Mouse (Mus musculus) kidney, postnatal 0 days (tissue): Measurements from ENCODE around the gene Crebl2. TPM values are rescaled to one million over a fixed set of nuclear protein-coding genes. Genes with fewer than 3 reads are reported as not detected.

Experiments
- ATAC-seq: fragments of 200-750 bp; cut with Nextera tagmentation; replicated peaks from 2 replicates; pipeline ENCODE4 v1.8.0; 2017; ENCODE audit warnings: low read depth, moderate number of reproducible peaks, moderate TSS enrichment, moderate library complexity; ENCODE audit not compliant: low FRiP score
- DNase-seq: peaks from one replicate; pipeline ENCODE4 v3.0.0-alpha.2; 2016; ENCODE audit warnings: low spot score
- H3K27ac ChIP-seq: fragments of 300-500 bp; sonication (generic); 2 replicates; pipeline ENCODE4 v1.5.1; 2014; ENCODE audit warnings: mild to moderate bottlenecking
- H3K27me3 ChIP-seq: fragments of 300-500 bp; sonication (generic); 2 replicates; pipeline ENCODE4 v1.6.1; 2014; ENCODE audit warnings: low read length, mixed read lengths; ENCODE audit not compliant: insufficient read depth
- H3K36me3 ChIP-seq: fragments of 300-500 bp; sonication (generic); 2 replicates; pipeline ENCODE4 v1.6.1; 2014; ENCODE audit warnings: low read length, mixed read lengths; ENCODE audit not compliant: insufficient read depth
- H3K4me1 ChIP-seq: fragments of 300-500 bp; sonication (generic); replicated peaks from 2 replicates; pipeline ENCODE4 v1.6.1; 2014; ENCODE audit warnings: antibody characterized with exemption, low read length, mixed read lengths; ENCODE audit not compliant: insufficient read depth
- H3K4me2 ChIP-seq: fragments of 300-500 bp; sonication (generic); 2 replicates; pipeline ENCODE4 v1.6.1; 2014; ENCODE audit warnings: mild to moderate bottlenecking, low read length, moderate library complexity, mixed read lengths
- H3K4me3 ChIP-seq: fragments of 300-500 bp; sonication (generic); replicated peaks from 2 replicates; pipeline ENCODE4 v1.5.1; 2014; ENCODE audit warnings: low read depth, low read length
- H3K9ac ChIP-seq: fragments of 300-500 bp; sonication (generic); 2 replicates; pipeline ENCODE4 v1.6.1; 2014; ENCODE audit warnings: low read depth, low read length
- H3K9me3 ChIP-seq: fragments of 300-500 bp; sonication (generic); replicated peaks from 2 replicates; pipeline ENCODE4 v1.6.1; 2016; ENCODE audit warnings: low read length, inconsistent platforms, mixed read lengths
- CTCF ChIP-seq: IDR thresholded peaks from 2 replicates; pipeline ENCODE4 v1.5.1; 2016; ENCODE audit warnings: antibody characterized with exemption, low read depth, mild to moderate bottlenecking, moderate library complexity
- WGBS: fragments of 180-500 bp; shearing (Covaris S2); extraction: QIAGEN DNeasy Blood & Tissue Kit; methylation state at CpG from one replicate; pipeline ENCODE4 v1.1.7; 2014; 5-methylcytosine and 5-hydroxymethylcytosine counted together
- polyA plus RNA-seq: library from polyadenylated mRNA; unstranded; fragments of >200 nt; fragmentation: Nextera tagmentation; extraction: Ambion mirVana; gene quantifications from 2 replicates; pipeline ENCODE4 v1.2.1, GENCODE M21; 2015

The Crebl2 gene
- 5.2 and 5.6 TPM in 2 replicates for polyA plus RNA-seq

DNA sequence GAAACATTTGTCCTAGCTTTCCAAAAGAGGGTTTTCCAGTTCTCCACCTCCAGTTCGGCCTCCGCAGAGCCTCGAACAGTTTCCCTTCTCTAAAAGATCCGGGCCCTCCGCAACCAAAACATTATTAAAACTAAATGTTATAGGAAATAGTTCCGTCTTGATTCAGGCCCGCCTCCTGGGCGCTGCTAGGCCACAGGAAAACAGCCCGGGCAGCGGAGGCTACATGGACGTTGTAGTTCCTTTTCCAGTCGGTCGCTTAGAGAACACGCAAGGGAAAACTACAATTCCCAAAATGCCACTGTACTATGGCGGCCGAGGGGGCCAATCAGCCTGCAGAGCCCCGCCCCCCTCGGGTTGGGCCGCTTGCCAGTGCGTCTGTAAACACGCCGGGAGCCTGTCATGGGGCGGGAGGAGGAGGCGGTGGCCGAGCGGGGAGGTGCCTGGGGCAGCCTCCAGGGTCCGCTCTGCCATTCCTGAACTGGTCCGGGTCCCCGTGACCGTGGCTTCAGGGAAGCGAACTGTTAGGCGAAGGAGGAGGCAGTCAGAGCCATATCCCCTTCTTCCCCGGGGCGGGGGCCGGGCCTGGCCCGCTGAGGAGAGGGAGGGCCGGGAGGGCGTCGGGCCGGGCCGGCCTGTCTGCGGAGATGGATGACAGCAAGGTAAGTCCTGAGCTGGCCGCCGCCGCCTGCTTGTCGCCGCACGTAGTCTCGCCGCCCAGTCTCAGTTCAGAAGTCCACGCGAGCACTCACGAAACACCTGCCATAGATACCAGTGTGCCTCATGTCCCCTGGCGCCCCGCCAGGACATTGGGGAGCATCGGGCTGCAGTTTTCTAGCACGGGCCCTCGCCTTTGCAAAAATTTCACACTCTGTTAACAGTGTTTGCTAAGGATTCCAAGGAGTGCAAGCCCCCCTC, at the start of gene Crebl2:
Gene Crebl2 (plus strand): TSS at position 369 of the 915 bp plus-strand sequence.
- H3K27me3 ChIP-seq, result no peaks in the 10 kb centered on the region
- H3K27ac ChIP-seq, result peak within 1 kb of the TSS; percentile 96
- H3K36me3 ChIP-seq, result no peaks in the 10 kb centered on the region
- peak; percentile 100 for DNase-seq
- H3K9ac ChIP-seq, result peak within 1 kb of the TSS; percentile 81
- peak within 1 kb of the TSS; percentile 67 for H3K4me3 ChIP-seq
- peak; percentile 51 for TF ChIP-seq CTCF
- H3K4me2 ChIP-seq, result peak within 1 kb of the TSS; percentile 77
- WGBS, result under 1% methylated on average over 54 of the region's 58 CpGs
- ATAC-seq, result peak; percentile 97
- H3K4me1 ChIP-seq, result peaks cover 9% of the 10 kb centered on the region
- H3K9me3 ChIP-seq, result no peaks in the 10 kb centered on the region

GRCm38 (mm10) chr6:134781494-134781913, 48.5 kb upstream of the Crebl2 start:
- no peaks in the 10 kb centered on the region for H3K4me1 ChIP-seq
- no peak overlapping the region for H3K4me3 ChIP-seq
- H3K9ac ChIP-seq, result no peak overlapping the region
- no peaks in the 10 kb centered on the region for H3K36me3 ChIP-seq
- no peaks in the 10 kb centered on the region for H3K27me3 ChIP-seq
- 76% methylated on average over 7 of the region's 7 CpGs for WGBS
- no peak overlapping the region for H3K4me2 ChIP-seq
- ATAC-seq (no peak), DNase-seq (no peak)
- no peaks in the 10 kb centered on the region for H3K9me3 ChIP-seq
- TF ChIP-seq CTCF, result no peak
- no peak overlapping the region for H3K27ac ChIP-seq

DNA sequence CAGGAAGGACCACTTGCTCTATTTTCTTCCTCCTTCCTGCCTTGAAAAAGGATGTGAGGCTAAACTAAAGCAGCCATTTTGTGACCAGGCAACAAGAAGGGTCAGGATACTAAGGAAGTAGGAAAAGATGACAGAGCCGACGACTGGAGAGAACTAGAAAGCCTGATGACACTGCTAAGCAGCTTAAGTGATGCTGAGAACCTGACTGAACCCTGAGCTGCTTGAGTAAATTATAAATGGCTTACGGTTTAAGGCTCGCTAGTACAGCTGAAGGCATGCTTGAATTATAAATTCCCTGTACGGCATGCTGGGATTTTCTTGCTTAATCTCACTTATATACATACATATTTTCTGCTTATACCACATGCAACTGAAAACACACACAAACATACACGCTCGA, 47.1 kb upstream of the Crebl2 start:
- H3K4me3 ChIP-seq, result no peak overlapping the region
- no peaks in the 10 kb centered on the region for H3K9me3 ChIP-seq
- H3K27ac ChIP-seq, result no peak overlapping the region
- H3K4me2 ChIP-seq, result no peak overlapping the region
- no peak for ATAC-seq
- no peaks in the 10 kb centered on the region for H3K36me3 ChIP-seq
- no peak overlapping the region for H3K9ac ChIP-seq
- DNase-seq, result no peak
- no peaks in the 10 kb centered on the region for H3K27me3 ChIP-seq
- no peak for TF ChIP-seq CTCF
- WGBS, result 95% methylated on average over 7 of the region's 7 CpGs
- H3K4me1 ChIP-seq, result no peaks in the 10 kb centered on the region

DNA sequence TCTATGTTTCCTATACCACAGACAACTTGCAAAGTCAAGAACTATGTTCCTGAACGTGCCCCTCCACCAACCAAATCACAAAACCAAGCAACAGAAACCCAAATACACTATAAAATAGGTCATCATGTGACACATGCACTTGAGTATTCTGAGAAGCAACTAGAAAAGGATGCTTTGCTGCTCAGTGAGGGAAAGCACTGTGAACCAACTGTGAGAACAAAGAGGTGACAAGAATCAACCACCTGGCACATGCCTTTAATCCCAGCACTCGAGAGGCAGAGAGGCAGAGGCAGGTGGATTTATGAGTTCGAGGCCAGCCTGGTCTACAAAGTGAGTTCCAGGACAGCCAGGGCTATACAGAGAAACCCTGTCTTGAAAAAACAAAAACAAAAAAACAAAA, 43.5 kb upstream of the Crebl2 start:
- 63% methylated on average over 3 of the region's 3 CpGs for WGBS
- DNase-seq (no peak), ATAC-seq (no peak)
- no peak overlapping the region for H3K4me2 ChIP-seq
- H3K36me3 ChIP-seq, result no peaks in the 10 kb centered on the region
- H3K4me3 ChIP-seq, result no peak overlapping the region
- H3K27ac ChIP-seq, result no peak overlapping the region
- no peak for TF ChIP-seq CTCF
- H3K4me1 ChIP-seq, result no peaks in the 10 kb centered on the region; the same call in 1 of the 2 replicates
- H3K9ac ChIP-seq, result no peak overlapping the region
- H3K27me3 ChIP-seq, result no peaks in the 10 kb centered on the region
- H3K9me3 ChIP-seq, result no peaks in the 10 kb centered on the region

- 80% methylated on average over 6 of the region's 6 CpGs for WGBS
- TF ChIP-seq CTCF, result no peak
- Histone ChIP-seq H3K9ac (no peak overlapping the region), H3K9me3 (no peaks in the 10 kb centered on the region), H3K4me3 (no peak overlapping the region), H3K4me1 (no peaks in the 10 kb centered on the region; the same call in 1 of the 2 replicates), H3K27me3 (no peaks in the 10 kb centered on the region), H3K4me2 (no peak overlapping the region), H3K27ac (no peak overlapping the region), H3K36me3 (no peaks in the 10 kb centered on the region)
- no peak for ATAC-seq
- no peak for DNase-seq
Measured at GRCm38 (mm10) chr6:134789100-134789499, 40.9 kb upstream of the Crebl2 start.

DNA sequence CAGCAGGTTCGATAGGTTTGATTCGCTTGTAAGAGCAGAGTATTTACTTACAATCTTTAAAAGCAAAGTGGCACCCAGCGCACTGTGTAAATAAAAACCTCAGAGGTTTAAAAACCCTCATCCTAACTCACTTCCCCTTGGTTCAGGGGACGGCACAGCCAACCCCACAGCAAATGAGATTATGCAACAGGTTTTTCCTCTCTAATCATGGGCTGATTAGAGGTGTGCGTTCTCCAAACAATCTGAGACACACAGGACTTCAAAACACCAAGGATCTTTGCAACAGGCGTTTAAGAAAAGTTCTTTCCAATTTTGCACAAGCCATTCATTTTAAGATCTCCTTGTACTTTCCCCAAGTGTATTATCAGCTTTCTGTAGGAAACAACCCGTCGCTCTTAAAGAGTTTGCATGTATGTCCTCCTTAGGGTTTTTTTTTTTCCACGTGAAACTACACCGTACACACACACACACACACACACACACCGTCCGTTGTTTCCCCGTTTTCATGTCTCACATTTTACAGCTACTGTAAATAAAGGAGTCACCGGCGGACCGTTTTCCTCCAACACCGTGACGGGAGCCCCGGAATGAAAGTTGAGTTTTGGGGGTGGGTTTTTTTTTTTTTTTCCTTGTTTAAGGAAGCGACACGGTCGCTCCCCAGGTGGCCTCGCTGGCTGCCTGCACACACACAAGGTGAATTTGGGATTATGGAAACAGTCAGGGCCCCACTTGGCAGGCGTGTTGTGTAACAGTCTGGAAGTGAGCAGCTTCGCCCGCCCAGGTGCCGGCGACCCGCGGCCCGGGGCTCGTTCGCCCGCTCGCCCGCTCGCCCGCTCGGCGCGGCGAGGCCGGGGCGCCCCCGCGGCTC, 38.5 kb upstream of the Crebl2 start:
- DNase-seq, result peak; percentile 42
- Histone ChIP-seq H3K36me3 (no peaks in the 10 kb centered on the region), H3K9ac (peak overlapping the region; percentile 99), H3K4me1 (no peaks in the 10 kb centered on the region; the same call in 1 of the 2 replicates), H3K27me3 (no peaks in the 10 kb centered on the region), H3K4me2 (peak overlapping the region; percentile 62), H3K9me3 (no peaks in the 10 kb centered on the region), H3K27ac (peak overlapping the region; percentile 98), H3K4me3 (peak overlapping the region; percentile 86)
- TF ChIP-seq CTCF, result no peak
- under 1% methylated on average over 44 of the region's 46 CpGs for WGBS
- no peak for ATAC-seq
